In genomic region chr11:78118467-78118866, GRCm38 (mm10) we compare ENCODE assay signal across 27 mouse cellular contexts.
"Had no signal": no experiment of that assay in that cellular context is flagged by ENCODE, and none has a peak within 500 bp of the region (broad histone marks: within the 10 kb centered on the region; RNA-seq: fewer than 3 reads in every experiment).

No protein-coding gene starts in this region.

- H3K4me3 ChIP-seq: gastrocnemius, adult 2 months; heart, embryonic 10.5 days; heart, embryonic 12.5 days; hindbrain, embryonic 10.5 days; hindbrain, embryonic 12.5 days; kidney, embryonic 15.5 days; limb, embryonic 13.5 days; limb, embryonic 15.5 days; liver, embryonic 13.5 days; liver, embryonic 15.5 days had no signal

- DNase-seq: gastrocnemius, adult 2 months; gastrocnemius, postnatal 10 days; gastrocnemius, postnatal 25 days; heart, adult 18-20 months; heart, postnatal 10 days; heart, postnatal 4 days; kidney, adult 11 months; kidney, adult 2 months; kidney, adult 9 months; kidney, postnatal 14 days; kidney, postnatal 36 days; layer of hippocampus, adult 9-11 months; layer of hippocampus, postnatal 36 days; left cerebral cortex, postnatal 4 days; liver, embryonic 13.5 days had no signal

- H3K27ac ChIP-seq: gastrocnemius, adult 2 months; heart, embryonic 10.5 days; hindbrain, embryonic 10.5 days; hindbrain, embryonic 12.5 days; hindbrain, embryonic 14.5 days; kidney, embryonic 15.5 days; kidney, postnatal 0 days; limb, embryonic 13.5 days; limb, embryonic 15.5 days; liver, embryonic 15.5 days had no signal

- H3K27me3 ChIP-seq: heart, embryonic 12.5 days; hindbrain, embryonic 12.5 days; kidney, embryonic 15.5 days; limb, embryonic 13.5 days; limb, embryonic 15.5 days; liver, embryonic 13.5 days; liver, embryonic 15.5 days had no signal

- ATAC-seq: hindbrain, embryonic 16.5 days; intestine, embryonic 16.5 days had no signal

- H3K4me2 ChIP-seq: heart, embryonic 12.5 days; hindbrain, embryonic 12.5 days; hindbrain, embryonic 14.5 days; kidney, embryonic 15.5 days; limb, embryonic 13.5 days; limb, embryonic 15.5 days; liver, embryonic 13.5 days; liver, embryonic 15.5 days had no signal

- H3K9me3 ChIP-seq: heart, embryonic 10.5 days; heart, embryonic 12.5 days; hindbrain, embryonic 10.5 days; hindbrain, embryonic 12.5 days; kidney, embryonic 15.5 days; limb, embryonic 13.5 days; limb, embryonic 15.5 days; liver, embryonic 13.5 days; liver, embryonic 15.5 days had no signal

- H3K9ac ChIP-seq: heart, embryonic 12.5 days; hindbrain, embryonic 12.5 days; hindbrain, embryonic 14.5 days; kidney, embryonic 15.5 days; limb, embryonic 13.5 days; limb, embryonic 15.5 days; liver, embryonic 13.5 days; liver, embryonic 15.5 days had no signal

- H3K36me3 ChIP-seq: heart, embryonic 10.5 days; heart, embryonic 12.5 days; hindbrain, embryonic 12.5 days; kidney, embryonic 15.5 days; limb, embryonic 15.5 days; liver, embryonic 13.5 days; liver, embryonic 15.5 days had no signal
